Mouse (Mus musculus): ENCODE measurements around the gene Def6.
A peak's percentile ranks its signal among the peaks of the same experiment; 100 is the strongest.

Gene Def6

GRCm38 (mm10) chr17:28226014-28226413 is 18.4 kb downstream of the Def6 start:
- TF ChIP-seq GATA4 (IDR thresholded peaks at IDR 0.05; ENCODE audit: insufficient replicate concordance, low read length), result peak; percentile 31; the same call in 1 of the 2 replicates

GRCm38 (mm10) chr17:28230486-28230885 is 22.9 kb downstream of the Def6 start:
- no peak for TF ChIP-seq GATA4 (IDR thresholded peaks at IDR 0.05; ENCODE audit: insufficient replicate concordance, low read length)

GRCm38 (mm10) chr17:28231026-28231736 is 23.6 kb downstream of the Def6 start:
- TF ChIP-seq GATA4 (IDR thresholded peaks at IDR 0.05; ENCODE audit: insufficient replicate concordance, low read length), result no peak

- no peak for TF ChIP-seq GATA4 (IDR thresholded peaks at IDR 0.05; ENCODE audit: insufficient replicate concordance, low read length)
Observed at GRCm38 (mm10) chr17:28232475-28233060, 25.0 kb downstream of the Def6 start, which contains the start of gene Ppard. Ppard (plus strand) TSS chr17:28232700.

GRCm38 (mm10) chr17:28233091-28233731 is 25.6 kb downstream of the Def6 start:
- TF ChIP-seq GATA4 (IDR thresholded peaks at IDR 0.05; ENCODE audit: insufficient replicate concordance, low read length), result no peak

- TF ChIP-seq GATA4 (IDR thresholded peaks at IDR 0.05; ENCODE audit: insufficient replicate concordance, low read length), result no peak
Observed at GRCm38 (mm10) chr17:28234641-28235040, 27.1 kb downstream of the Def6 start.

GRCm38 (mm10) chr17:28235982-28236635 is 28.5 kb downstream of the Def6 start:
- TF ChIP-seq GATA4 (IDR thresholded peaks at IDR 0.05; ENCODE audit: insufficient replicate concordance, low read length), result no peak

GRCm38 (mm10) chr17:28236636-28237015 is 29.0 kb downstream of the Def6 start:
- no peak for TF ChIP-seq GATA4 (IDR thresholded peaks at IDR 0.05; ENCODE audit: insufficient replicate concordance, low read length)

- TF ChIP-seq GATA4 (IDR thresholded peaks at IDR 0.05; ENCODE audit: insufficient replicate concordance, low read length), result no peak
Observed at GRCm38 (mm10) chr17:28237362-28237761, 29.8 kb downstream of the Def6 start.

- TF ChIP-seq GATA4 (IDR thresholded peaks at IDR 0.05; ENCODE audit: insufficient replicate concordance, low read length), result no peak
Observed at GRCm38 (mm10) chr17:28237874-28238273, 30.3 kb downstream of the Def6 start.

GRCm38 (mm10) chr17:28240846-28241245 is 33.3 kb downstream of the Def6 start:
- TF ChIP-seq GATA4 (IDR thresholded peaks at IDR 0.05; ENCODE audit: insufficient replicate concordance, low read length), result no peak

- no peak for TF ChIP-seq GATA4 (IDR thresholded peaks at IDR 0.05; ENCODE audit: insufficient replicate concordance, low read length)
Observed at GRCm38 (mm10) chr17:28242296-28242695, 34.7 kb downstream of the Def6 start.

- TF ChIP-seq GATA4 (IDR thresholded peaks at IDR 0.05; ENCODE audit: insufficient replicate concordance, low read length), result no peak
Observed at GRCm38 (mm10) chr17:28244214-28244613, 36.6 kb downstream of the Def6 start.

- no peak for TF ChIP-seq GATA4 (IDR thresholded peaks at IDR 0.05; ENCODE audit: insufficient replicate concordance, low read length)
Observed at GRCm38 (mm10) chr17:28244714-28245113, 37.1 kb downstream of the Def6 start.

GRCm38 (mm10) chr17:28246640-28247039 is 39.1 kb downstream of the Def6 start:
- no peak for TF ChIP-seq GATA4 (IDR thresholded peaks at IDR 0.05; ENCODE audit: insufficient replicate concordance, low read length)

GRCm38 (mm10) chr17:28247613-28248012 is 40.0 kb downstream of the Def6 start:
- no peak for TF ChIP-seq GATA4 (IDR thresholded peaks at IDR 0.05; ENCODE audit: insufficient replicate concordance, low read length)

Data from liver, adult (tissue).